Mouse (Mus musculus) stomach, postnatal 0 days (tissue): Measurements from ENCODE around the gene Tfcp2.

Experiments
- CTCF ChIP-seq: IDR thresholded peaks from 2 replicates; pipeline ENCODE4 v1.5.1; 2016; ENCODE audit warnings: antibody characterized with exemption, low read depth, mild to moderate bottlenecking, moderate library complexity
- EP300 ChIP-seq: optimal IDR thresholded peaks from 2 replicates; pipeline ENCODE3; 2016; ENCODE audit warnings: antibody characterized with exemption

- TF ChIP-seq CTCF, result no peak
- no peak for TF ChIP-seq EP300
These were observed 59.8 kb downstream of the Tfcp2 start for GRCm38 (mm10) chr15:100491966-100492365.
